Mouse (Mus musculus): ENCODE measurements around the gene Helz2. TPM values are rescaled to one million over a fixed set of nuclear protein-coding genes. Genes with fewer than 3 reads are reported as not detected.

Helz2 gene
- total RNA-seq (2021), result 10 to 100 TPM; 16.7 to 17.1 TPM
- long read RNA-seq, experiment 1, partial matches to known transcripts, result 0 of 4 reads
- long read RNA-seq, experiment 1, other reads (novel, unspliced or antisense), result 4 of 4 reads
- long read RNA-seq, experiment 2, partial matches to known transcripts, result 2 of 6 reads
- long read RNA-seq, experiment 2, other reads (novel, unspliced or antisense), result 4 of 6 reads

DNA sequence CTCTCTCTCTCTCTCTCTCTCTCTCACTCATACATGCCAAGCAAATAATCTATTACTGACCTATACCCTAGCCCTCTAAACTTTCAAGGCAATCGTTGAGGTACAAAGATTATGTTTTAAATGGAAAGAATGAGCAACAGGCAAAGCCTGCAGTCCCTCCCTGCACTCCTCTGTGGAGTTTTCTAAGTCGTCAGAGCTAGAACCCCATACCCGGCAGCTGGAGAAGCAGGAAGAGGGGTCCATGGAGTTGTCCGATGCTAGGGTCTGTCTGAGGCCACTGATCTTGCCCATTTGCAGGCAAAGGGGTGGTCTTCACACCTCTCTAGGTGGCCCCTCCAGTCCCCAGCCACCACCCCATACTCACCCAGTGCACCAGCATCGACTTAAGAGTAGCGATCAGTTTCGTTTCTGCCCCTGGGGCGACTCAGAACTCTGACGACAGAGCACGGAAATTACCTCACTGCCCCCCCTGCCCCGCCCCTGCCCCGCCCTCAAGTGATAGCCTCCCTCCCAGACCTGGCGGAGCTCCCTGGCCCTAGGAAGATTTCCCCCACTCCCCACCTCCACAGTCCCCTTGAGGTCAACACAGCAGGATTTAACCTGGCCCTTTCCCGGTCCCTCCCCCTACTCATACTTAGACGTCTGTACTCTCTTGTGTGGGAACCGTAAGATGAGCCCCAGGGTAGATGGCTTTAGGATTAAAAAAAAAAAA lies at the start of gene Helz2:
TSS of gene Helz2 (minus strand) at position 426 of the 712 bp plus-strand sequence.
- DNase-seq (ENCODE audit: low spot score in 2 of 2), result no peak

DNA sequence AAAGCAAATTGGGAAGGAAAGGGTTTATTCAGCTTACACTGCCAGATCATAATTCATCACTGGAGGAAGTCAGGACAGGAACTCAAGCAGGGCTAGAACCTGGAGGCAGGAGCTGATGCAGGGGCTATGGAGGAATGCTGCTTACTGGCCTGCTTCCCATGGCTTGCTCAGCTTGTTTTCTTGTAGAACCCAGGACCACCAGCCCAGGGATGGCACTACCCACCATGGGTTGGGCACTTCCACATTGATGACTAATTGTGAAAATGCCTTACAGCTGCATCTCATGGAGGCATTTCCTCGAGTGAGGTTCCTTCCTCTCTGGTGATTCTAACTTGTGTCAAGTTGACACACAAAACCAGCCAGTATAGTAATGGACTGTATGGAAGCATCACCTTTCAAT lies 49.1 kb upstream of the Helz2 start:
- DNase-seq (ENCODE audit: low spot score in 2 of 2), result no peak

DNA sequence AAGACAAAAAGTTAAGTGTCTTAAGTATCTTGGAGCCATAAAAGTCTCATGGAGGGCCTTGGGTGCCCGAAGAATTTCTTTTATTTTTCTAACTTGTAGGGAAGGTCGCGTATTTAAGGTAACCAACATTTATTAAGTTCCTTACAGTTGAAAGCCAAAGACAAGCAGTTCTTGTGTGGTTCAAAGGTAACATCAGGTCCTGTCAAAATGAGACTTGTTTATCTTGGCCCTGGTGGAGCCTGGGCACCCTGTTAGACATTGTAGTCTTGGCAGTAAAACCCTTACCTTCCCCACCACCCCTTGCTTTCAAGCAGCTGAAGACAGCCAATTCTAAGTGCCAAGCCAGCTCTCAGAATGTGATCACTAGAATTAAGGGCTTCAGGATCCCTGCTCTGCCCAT lies 46.9 kb upstream of the Helz2 start:
- no peak for DNase-seq (ENCODE audit: low spot score in 2 of 2)

DNA sequence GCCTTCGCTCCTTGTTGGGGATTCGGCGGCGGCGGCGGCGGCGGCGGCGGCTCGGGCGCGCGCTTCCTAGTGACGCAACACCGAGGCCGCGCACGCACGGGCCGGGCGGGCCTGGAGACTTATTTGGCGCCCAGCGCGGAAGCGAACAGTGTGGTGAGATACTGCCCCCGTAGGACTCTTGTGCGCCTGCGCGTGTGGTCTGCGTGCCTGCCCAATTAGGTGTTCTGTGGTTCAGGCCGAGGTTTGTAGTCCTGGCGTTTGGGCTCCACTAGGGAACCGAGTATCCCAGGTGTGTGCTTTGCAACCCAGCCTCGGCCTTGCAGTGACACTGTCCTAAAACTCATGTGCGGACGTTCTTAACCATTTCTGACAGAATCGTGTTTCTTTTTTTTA lies 46.1 kb upstream of the Helz2 start, which contains the start of gene Gmeb2:
TSS of gene Gmeb2 (minus strand) at position 78 of the 393 bp plus-strand sequence.
- DNase-seq (ENCODE audit: low spot score in 2 of 2), result peak; percentile 70 to 86

DNA sequence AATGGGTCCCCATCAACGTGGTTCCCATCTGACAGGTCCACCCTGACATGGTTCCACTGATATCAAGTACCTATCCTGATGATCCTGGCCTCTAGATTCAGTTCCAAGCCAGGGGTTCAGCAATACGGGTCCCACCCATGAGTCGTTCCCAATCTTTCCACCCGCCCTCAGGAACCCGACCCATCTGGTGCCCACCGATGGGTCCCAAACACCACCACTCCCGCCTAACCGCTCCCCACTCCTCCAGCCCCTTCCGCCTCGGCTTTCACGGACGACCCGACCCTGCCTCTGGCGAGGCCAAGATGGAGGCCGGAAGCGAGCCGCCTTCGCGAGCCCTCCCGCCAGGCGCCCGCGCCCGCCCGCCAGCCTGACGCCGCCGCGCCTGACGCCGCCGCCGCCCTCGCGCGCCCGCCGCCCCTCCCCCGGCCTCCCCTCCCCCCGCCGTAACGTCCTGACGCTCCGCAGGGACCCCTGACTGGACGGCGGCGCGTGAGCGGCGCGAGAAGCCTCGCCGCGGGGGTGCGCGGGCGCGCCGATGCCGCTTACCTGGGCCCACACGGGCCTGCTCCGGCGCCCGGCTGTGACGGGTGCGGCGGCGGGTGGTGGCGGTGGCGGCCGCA lies 45.6 kb upstream of the Helz2 start:
- peak; percentile 65 to 70 for DNase-seq (ENCODE audit: low spot score in 2 of 2)

DNA sequence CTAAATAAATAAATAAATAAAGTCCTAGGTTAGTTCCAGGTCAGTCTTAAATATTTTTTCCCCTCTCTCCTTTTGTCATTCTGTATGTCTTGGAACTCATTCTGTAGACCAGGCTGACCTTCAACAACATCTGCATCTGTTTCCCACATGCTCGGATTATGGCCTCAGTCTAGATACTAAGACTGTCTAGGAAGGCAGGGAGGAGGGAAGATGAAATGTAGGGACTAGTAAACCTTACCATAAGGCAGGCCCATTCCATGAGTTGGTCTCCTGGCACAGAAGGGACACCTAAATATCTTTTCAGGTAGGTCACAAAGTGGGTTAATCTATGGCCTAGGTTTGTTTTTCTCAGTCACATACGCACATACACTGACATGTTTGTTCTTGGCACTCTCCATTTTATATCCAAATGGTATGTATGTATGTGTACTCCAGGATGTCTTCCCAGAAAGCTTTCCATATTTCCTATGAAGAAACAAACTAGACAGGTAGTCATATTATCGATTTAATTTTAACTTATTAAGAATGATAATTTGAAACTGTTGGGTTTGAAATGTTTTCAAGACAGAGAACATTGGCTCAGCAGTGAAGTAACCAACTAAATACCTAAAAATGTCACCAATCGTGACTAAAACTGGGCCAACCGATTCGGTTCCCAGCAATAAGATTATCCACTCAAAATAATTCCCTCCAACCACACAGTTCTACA lies 45.0 kb upstream of the Helz2 start:
- DNase-seq (ENCODE audit: low spot score in 2 of 2), result no peak

DNA sequence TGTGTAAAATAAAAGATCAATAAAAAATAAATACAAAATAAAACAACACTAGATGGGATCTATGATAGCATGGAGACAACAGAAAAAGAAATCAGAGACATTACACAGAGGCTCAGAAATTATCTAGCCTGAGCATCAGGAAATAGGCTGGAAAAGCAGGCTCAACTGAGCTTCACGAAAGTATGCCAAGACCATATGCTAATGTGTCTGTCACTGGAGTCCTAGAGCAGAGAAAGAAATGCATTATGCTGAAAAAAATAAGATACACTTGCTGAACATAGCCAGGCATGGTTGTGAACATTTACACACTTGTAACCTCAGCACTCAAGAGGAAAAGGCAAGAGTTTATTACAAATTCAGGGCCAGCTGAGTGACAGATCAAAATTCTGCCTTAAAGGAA lies 38.1 kb upstream of the Helz2 start:
- no peak for DNase-seq (ENCODE audit: low spot score in 2 of 2)

DNA sequence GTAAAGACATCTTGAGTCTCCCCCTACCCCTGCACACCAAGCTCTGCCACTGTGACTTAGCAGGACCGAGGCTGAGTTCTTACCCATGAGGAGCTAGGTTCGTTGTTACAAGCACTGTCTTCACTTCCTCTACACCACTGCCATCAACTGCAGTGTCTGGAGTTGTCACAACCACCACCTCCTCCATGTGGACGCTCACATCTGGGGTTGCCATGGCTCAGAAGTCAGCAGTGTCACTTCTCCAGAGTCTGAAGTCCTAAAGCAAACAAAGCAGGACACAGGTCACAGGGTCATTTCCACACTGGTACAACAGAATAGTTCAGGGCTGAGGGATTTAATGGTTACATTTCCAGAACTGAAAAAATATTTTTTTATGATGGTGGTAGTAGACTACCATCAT lies 36.0 kb upstream of the Helz2 start:
- no peak for DNase-seq (ENCODE audit: low spot score in 2 of 2)

DNA sequence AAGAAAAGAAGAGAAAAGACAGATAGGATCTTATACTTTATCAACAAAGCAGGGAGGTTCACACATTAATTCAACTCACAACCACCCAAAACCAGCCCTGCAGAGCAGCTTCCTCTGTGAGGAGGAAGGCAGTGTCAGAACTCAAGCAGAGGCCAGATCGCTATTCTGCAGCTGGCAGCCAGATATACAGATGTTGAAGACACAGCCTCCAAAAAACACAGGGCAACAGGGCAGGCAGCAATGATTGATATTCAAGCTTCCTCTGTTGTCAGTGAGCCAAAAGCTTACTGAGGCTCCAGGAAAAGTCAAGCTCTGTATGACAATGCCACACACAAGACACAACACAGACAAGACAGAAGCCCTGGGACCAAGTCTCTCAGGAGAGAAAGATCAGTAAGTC lies 34.9 kb upstream of the Helz2 start:
- DNase-seq (ENCODE audit: low spot score in 2 of 2), result no peak

DNA sequence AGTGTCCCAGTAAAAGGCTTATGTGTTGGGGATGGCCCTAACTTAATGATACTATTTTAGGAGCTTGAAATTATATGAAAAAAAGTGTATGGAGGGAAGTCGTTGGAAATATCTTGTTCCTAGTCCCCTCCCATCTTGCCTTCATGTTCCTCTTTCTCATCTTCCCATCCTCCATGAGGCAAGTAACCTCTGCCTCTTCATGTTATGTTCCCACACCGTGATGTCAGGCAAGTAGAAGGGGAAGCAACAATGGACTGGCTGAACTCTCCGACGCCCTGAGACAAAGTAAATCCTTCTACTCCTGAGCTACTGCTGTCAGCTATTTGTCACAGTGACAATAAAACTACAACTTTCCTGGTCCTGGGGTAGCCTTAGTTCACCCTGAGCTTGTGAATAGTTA lies 32.8 kb upstream of the Helz2 start:
- no peak for DNase-seq (ENCODE audit: low spot score in 2 of 2)

DNA sequence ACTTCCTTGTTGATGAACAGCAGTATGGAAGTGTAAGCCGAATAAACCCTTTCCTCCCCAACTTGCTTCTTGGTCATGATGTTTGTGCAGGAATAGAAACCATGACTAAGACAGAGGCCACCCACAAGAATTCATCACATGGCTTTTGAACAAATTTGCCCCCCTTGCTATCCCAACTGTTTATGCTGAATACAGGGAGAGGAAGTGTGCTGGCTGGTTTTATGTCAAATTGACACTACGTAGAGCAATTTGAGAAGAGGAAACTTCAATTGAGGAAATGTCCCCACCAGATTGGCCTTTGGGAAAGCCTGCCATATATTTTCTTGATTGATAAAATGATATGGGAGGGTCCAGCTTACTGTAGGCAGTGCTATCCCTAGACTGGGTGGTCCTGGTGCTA lies 32.0 kb upstream of the Helz2 start:
- DNase-seq (ENCODE audit: low spot score in 2 of 2), result no peak

DNA sequence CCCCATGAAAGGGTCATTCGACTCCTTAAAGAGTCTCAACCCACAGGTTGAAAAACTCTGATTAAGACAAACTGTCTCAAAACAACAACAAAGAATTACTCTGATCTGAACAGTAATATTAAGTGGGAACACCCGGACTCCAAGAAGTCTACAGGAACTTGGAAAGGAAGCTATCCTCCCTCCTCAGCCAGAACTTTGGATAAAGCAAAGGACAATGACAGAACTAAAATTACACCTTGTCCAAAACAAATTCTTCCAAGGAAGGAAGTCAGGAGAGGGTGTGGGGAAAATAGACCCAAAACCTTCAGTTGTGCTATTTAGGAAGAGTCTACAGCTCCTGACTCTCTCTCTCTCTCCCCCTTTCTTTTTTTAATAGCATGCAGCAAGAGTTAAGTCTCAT lies 30.3 kb upstream of the Helz2 start:
- no peak for DNase-seq (ENCODE audit: low spot score in 2 of 2)

DNA sequence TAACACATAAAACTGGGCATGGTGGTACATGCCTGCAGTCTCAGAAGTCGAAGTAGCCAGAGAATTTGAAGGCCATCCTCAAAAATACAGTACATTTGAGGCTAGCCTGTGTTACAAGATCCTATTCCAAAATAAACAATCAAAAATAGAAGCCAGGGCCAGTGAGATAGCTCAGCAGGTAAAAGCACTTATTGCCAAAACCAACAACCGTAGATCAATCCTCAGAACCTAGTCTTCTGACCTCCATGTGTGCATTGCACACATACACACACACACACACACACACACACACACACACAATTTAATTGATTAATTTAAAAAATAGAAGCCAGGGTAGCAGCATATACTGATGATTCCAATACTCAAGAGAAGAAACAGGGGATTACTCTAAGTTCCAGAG lies 25.0 kb upstream of the Helz2 start:
- no peak for DNase-seq (ENCODE audit: low spot score in 2 of 2)

DNA sequence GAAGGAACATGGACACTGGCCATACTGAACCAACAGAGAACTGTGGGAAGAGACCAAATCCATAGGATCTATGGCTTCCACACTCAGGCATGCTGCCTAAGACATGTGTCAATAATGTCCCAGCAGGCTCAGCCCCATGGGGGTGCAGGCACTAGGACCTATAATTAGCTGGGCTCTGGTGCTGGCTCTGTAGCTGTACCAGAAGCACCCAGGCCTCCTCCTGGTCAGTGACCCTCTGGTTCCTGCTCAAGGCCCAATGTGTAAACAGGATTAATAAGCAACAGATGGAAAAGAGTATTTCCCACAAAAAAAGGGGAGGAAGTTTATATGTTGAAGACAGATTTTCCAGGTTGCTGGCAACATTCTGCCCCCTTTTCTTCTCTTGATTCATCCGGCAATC lies 11.4 kb upstream of the Helz2 start:
- no peak for DNase-seq (ENCODE audit: low spot score in 2 of 2)

DNA sequence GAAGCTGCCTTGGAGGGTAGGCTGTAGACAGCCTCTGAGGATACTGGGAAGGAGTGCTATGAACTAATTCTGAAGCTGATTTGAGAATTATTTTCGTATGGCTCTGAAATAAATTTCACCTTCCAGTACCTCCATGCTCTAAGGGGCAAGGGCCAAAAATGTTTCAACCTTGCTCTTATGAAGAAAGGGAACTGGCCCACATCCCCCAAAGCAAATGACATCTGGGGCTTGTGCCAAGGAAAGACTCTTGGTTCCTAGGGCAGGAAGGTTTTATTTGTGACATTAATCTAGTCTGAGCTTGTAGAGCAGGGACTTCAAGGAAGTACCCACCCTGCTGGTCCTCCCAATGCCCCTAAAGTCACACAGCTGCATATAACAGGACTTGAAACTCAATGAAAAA lies 10.0 kb upstream of the Helz2 start:
- DNase-seq (ENCODE audit: low spot score in 2 of 2), result no peak

DNA sequence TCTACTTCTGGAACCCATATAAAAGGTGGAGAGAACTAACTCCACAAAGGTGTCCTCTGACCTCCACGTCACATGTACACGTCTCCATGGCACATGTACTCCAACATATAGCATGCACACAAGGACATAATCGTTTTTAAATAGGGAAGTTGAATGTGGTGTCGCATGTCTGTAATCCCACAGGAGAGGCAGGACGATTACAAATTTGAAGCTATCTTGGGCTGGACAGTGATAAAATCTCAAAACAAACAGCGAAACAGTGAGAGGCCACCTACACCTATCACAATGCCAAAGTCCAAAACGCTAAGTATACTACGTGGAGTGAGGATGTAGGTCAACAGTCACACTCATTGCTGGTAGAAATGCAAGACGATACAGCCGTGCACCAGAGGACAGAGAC lies 7.4 kb upstream of the Helz2 start:
- DNase-seq (ENCODE audit: low spot score in 2 of 2), result no peak

DNA sequence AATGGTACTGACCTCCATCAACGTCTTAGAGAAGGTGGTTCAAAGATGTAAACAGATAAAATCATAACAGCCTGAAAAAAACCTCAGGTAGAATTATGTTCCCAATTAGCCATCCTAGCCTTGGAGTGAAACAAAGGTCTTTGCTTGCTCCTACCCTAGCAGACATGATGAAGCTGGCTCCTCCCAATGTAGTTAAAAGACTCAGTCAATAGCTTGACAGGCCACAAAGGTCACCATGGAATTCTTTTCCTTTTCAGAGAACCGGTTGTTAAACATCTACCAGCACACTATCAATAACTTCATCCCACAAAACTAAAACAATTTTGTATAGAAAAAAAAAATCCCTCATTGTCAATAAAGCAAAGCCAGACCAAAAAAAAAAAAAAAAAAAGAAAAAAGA lies 3.2 kb upstream of the Helz2 start:
- no peak for DNase-seq (ENCODE audit: low spot score in 2 of 2)

DNA sequence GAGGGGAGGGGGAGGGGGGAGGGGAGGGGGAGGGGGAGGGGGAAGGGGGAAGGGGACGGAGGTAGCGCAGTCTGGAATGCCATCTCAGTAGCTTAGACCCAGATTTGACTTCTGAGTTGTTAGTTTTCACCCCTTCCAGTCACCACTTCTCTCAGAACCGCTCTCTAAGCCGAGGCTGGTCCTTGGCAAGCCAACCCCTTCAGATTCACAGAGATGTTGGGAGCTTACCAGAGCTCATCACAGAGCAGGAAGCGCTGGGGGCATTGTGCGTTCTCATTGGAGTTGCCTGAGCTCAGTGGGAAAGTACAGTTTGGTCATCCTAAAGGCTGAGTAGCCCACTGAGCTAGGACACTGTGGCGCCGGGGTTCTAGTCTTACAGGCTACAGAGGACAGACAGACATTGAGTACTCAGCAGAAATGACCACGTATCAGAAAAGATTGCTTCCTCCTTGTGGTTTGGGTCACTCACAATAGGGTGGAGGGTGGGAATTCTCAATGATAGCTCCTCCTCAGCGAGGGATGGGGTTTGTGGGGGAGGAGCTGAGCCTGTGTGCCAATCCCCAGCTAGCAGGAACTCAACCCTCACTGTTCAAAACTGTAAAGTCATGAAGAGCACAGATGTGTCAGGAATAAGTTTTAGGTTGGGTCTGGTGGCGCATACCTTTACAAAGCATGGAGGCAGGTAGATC lies 2.0 kb upstream of the Helz2 start:
- DNase-seq (ENCODE audit: low spot score in 2 of 2), result no peak

DNA sequence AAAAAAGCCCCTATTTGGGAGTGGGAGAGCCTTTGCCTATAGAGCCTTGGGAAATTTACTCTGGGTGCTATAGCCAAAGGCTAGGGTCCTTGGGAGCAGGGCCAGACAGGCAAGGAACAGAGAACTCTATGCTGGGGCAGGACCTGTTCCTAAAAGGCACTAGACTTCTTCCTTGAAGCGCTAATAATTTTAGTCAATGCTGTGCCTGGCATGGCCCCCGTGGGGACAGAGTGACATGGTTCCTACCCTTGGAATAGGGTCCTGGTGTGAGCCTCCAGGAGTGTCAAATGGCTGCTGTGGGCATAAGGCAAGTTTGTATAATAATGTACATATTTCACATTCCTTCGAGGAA lies 463 bp upstream of the Helz2 start:
- no peak for DNase-seq (ENCODE audit: low spot score in 2 of 2)

DNA sequence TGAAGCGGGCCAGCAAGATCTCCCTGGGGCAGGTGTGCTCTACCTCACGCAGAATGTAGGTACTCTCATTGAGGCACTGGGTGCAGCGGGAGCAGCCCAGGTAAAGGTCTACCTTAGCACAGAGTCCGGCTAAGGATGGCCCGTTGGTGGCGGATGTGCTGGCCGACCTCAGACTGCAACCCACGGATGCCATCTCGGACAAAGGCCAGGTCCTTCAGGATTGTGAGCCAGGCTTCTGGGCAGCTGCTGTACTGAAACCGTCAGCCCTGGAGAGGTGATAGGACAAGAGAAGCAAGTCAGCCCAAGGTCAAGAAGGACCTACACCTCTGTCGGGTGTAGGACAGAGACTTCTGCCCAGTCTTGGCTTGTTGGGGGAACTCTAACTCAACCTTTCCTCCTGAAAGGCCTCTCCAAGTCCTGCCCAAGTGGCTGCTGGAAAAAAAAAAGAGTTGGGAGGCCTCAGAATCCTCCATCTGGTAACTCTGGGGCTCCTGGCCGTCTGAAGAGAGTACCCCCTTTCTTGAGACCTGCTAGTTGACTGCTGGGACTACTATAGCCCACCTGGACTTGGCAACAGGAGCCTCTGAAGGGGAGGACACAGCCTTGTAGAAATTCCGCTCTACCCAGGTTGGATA lies 904 bp downstream of the Helz2 start:
- no peak for DNase-seq (ENCODE audit: low spot score in 2 of 2)

DNA sequence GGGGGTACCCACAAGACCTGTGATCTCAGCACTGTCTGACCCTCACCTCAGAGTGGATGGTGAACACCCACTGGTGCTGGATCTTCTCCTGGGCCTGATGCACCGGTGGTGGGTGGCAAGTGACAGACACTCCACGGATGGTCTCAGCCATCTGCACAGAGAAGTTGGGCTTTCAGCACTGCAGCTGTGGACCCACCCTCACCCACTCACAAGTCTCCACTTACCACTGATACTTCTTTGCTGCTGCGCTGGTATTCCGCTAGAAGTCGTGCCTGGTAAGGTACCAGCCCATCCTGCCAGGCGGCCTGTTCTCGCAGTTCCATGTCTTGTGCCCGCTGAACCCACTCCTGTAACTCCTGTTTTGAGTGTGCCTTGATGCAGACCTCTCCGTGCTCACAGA lies 2.6 kb downstream of the Helz2 start:
- no peak for DNase-seq (ENCODE audit: low spot score in 2 of 2)
